Mouse (Mus musculus): ENCODE measurements at regions not wholly inside any gene's neighbourhood (a gene's known extent, or its start where the extent isn't known, plus 50 kb on each side); places are given as distances from the start of the nearest gene placed in this dataset.

GRCm38 (mm10) chr1:194161469-194161868, 456.5 kb upstream of the Plxna2 start:
- DNase-seq: no peak

GRCm38 (mm10) chr1:194160761-194161461, 457.1 kb upstream of the Plxna2 start:
- DNase-seq: no peak

- no peak for DNase-seq
Observed at GRCm38 (mm10) chr1:194157268-194157667, 460.8 kb upstream of the Plxna2 start.

- no peak for DNase-seq
Observed at GRCm38 (mm10) chr1:194148416-194149364, 469.3 kb upstream of the Plxna2 start.

- DNase-seq: no peak
Observed at GRCm38 (mm10) chr1:194117631-194118360, 500.2 kb upstream of the Plxna2 start.

GRCm38 (mm10) chr1:194114399-194114798, 503.6 kb upstream of the Plxna2 start:
- DNase-seq: no peak

- DNase-seq: no peak
Observed at GRCm38 (mm10) chr1:194111931-194112330, 506.1 kb upstream of the Plxna2 start.

GRCm38 (mm10) chr1:194109172-194110071, 508.6 kb upstream of the Plxna2 start:
- no peak for DNase-seq

GRCm38 (mm10) chr1:194108132-194108531, 509.9 kb upstream of the Plxna2 start:
- no peak for DNase-seq

GRCm38 (mm10) chr1:194107271-194107938, 510.6 kb upstream of the Plxna2 start:
- DNase-seq: no peak

GRCm38 (mm10) chr1:194089918-194090548, 528.0 kb upstream of the Plxna2 start:
- no peak for DNase-seq

GRCm38 (mm10) chr1:194058512-194058911, 559.5 kb upstream of the Plxna2 start:
- DNase-seq: no peak

GRCm38 (mm10) chr1:194056544-194056943, 561.5 kb upstream of the Plxna2 start:
- DNase-seq: no peak

GRCm38 (mm10) chr1:194049746-194050351, 568.2 kb upstream of the Plxna2 start:
- DNase-seq: no peak

- DNase-seq: no peak
Observed at GRCm38 (mm10) chr1:194041393-194042352, 576.3 kb upstream of the Plxna2 start.

- peak; percentile 57 for DNase-seq
Observed at GRCm38 (mm10) chr1:194038711-194039110, 579.3 kb upstream of the Plxna2 start.

GRCm38 (mm10) chr1:194034199-194034883, 583.7 kb upstream of the Plxna2 start:
- no peak for DNase-seq

- DNase-seq: no peak
Observed at GRCm38 (mm10) chr1:194032603-194033002, 585.4 kb upstream of the Plxna2 start.

Data from kidney, adult 11 months (tissue).